Mouse (Mus musculus): ENCODE data around the gene Fbxw20. TPM values are rescaled to one million over a fixed set of nuclear protein-coding genes. Genes with fewer than 3 reads are reported as not detected.

Fbxw20 gene
- polyA plus RNA-seq, 1 experiment from 2014 or later: not detected

Other genes with a start within 250 kb of the Fbxw20 start
- gene Ucn2, start 248.7 kb downstream of the Fbxw20 start, polyA plus RNA-seq (2015; fragmentation: Nextera tagmentation; extraction: Ambion mirVana): not detected in 2 replicates
- 3.1 and 4.8 TPM in 2 replicates for gene Pfkfb4, start 243.0 kb downstream of the Fbxw20 start, polyA plus RNA-seq (2015; fragmentation: Nextera tagmentation; extraction: Ambion mirVana)
- 75.4 and 84.5 TPM in 2 replicates for gene Shisa5, start 196.2 kb downstream of the Fbxw20 start, polyA plus RNA-seq (2015; fragmentation: Nextera tagmentation; extraction: Ambion mirVana)
- 12.5 and 14.5 TPM in 2 replicates for gene Trex1, start 175.0 kb downstream of the Fbxw20 start, polyA plus RNA-seq (2015; fragmentation: Nextera tagmentation; extraction: Ambion mirVana)
- gene Atrip, start 160.6 kb downstream of the Fbxw20 start, polyA plus RNA-seq (2015; fragmentation: Nextera tagmentation; extraction: Ambion mirVana): 15.6 and 17.3 TPM in 2 replicates
- gene Ccdc51, start 152.3 kb downstream of the Fbxw20 start, polyA plus RNA-seq (2015; fragmentation: Nextera tagmentation; extraction: Ambion mirVana): 14.7 and 15.9 TPM in 2 replicates
- 414 and 431 TPM in 2 replicates for gene Tma7, start 152.2 kb downstream of the Fbxw20 start, polyA plus RNA-seq (2015; fragmentation: Nextera tagmentation; extraction: Ambion mirVana)
- 7.8 and 8.8 TPM in 2 replicates for gene Plxnb1, start 139.4 kb downstream of the Fbxw20 start, polyA plus RNA-seq (2015; fragmentation: Nextera tagmentation; extraction: Ambion mirVana)
- not detected in 2 replicates for gene Fbxw21, start 72.7 kb downstream of the Fbxw20 start, polyA plus RNA-seq (2015; fragmentation: Nextera tagmentation; extraction: Ambion mirVana)
- not detected in 2 replicates for gene Fbxw13, start 38.8 kb downstream of the Fbxw20 start, polyA plus RNA-seq (2015; fragmentation: Nextera tagmentation; extraction: Ambion mirVana)
- gene Fbxw14, start 52.9 kb upstream of the Fbxw20 start, polyA plus RNA-seq (2015; fragmentation: Nextera tagmentation; extraction: Ambion mirVana): not detected in 2 replicates
- not detected in 2 replicates for gene Fbxw28, start 104.9 kb upstream of the Fbxw20 start, polyA plus RNA-seq (2015; fragmentation: Nextera tagmentation; extraction: Ambion mirVana)
- gene Fbxw22, start 169.5 kb upstream of the Fbxw20 start, polyA plus RNA-seq (2015; fragmentation: Nextera tagmentation; extraction: Ambion mirVana): not detected in 2 replicates
- not detected in 2 replicates for gene Fbxw16, start 214.4 kb upstream of the Fbxw20 start, polyA plus RNA-seq (2015; fragmentation: Nextera tagmentation; extraction: Ambion mirVana)

Measured in heart, embryonic 16.5 days (tissue).